Mouse (Mus musculus): ENCODE data around the gene Slc9a5. TPM values are rescaled to one million over a fixed set of nuclear protein-coding genes. Genes with fewer than 3 reads are reported as not detected.

Gene Slc9a5
- total RNA-seq, 2 experiments from 2014 or later = 0.76 to 0.99 TPM

DNA sequence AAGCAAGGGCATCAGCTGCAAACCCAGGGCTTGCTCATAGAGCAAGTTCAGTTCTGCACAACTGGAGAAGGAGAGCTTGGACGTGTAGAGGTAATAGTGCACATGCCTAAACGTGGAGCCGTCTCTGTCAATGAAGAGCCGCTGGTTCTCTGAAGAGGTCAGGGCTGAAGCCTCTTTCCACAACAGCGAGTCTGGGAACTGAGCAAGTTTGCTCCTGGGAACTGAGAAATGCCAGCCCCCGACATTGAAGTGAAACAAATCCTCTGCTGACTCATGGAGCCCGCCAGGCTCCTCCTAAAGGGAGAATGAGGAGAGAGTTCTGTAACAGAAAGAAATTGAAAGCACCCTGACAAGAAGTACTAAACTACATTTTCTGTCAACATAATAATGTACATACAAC is 59.7 kb downstream of the Slc9a5 start:
- peak; percentile 52 to 54 for DNase-seq

DNA sequence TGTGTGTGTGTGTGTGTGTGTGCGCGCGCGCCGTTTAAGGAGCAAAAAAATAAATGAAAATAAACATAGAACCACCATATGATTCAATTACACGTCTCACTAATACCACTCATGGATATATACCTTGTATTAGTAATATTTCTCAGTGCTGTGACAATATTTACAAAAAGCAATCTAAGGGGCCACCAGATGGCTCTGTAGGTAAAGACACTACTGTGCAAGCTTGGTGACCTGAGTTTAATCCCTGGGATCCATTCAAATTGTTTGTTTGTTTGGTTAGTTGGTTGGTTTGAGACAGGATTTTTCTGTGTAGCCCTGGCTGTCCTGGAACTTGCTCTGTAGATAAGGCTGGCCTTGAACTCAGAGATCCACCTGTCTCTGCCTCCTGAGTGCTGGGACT is 61.3 kb downstream of the Slc9a5 start:
- DNase-seq = no peak

DNA sequence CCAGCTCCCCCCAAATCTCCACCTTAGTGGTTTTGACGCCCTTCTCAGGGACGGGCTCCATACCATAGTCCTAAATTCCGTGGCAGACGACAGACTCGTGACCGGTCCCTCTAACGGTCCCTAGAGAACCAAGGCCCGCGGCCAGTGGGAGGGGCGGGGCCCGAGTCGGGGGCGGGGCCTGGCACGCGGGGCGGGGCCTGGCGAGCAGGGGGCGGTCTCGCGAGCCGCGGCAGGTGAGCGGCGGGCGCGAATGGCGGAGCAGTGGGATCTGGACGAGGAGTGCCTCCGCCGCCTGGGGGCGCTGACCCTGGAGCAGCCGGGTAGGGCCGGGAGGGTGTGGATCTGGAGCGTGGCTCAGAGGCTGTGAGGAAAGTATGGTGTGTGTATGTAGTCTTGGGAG is 64.7 kb downstream of the Slc9a5 start, which contains the start of the genes Kctd19 and Lrrc36:
Kctd19 (minus strand) TSS at position 112 of the 400 bp plus-strand sequence.
Lrrc36 (plus strand) TSS at position 181 of the 400 bp plus-strand sequence.
- peak; percentile 68 to 74 for DNase-seq

DNA sequence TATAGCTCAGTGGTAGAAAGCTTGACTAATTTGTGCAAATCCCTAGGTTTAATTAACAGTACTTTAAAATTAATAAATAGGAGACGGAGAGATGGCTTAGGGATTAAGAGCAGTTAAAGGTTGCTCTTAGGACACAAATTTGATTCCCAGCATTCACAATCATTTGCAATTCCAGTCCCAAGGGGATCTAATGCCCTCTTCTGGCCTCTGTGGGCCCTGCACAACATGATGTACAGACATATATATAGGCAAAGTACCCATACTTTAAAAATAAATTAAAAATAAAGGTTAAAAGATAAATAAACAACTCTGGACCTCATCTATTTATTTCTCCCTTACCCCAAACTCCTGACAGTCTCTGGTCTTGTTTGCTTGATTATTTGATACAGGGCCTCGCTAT is 70.3 kb downstream of the Slc9a5 start:
- DNase-seq = no peak

Small RNA genes within 50 kb of the gene (microRNA-seq; reads per million reads assigned to microRNA genes)
- not detected for gene Gm27320
- 2,689 reads per million, percentile 89 among the genes with 10 or more reads in this experiment for gene Mir328

Other genes starting within 250 kb of the Slc9a5 start
- not detected for gene Ces4a, start 217.0 kb upstream of the Slc9a5 start, total RNA-seq (2021)
- 100 to 1,000 TPM in 1 of 2 experiments, 10 to 100 TPM in 1; 74.1 to 104 TPM for gene Cbfb, start 178.2 kb upstream of the Slc9a5 start, total RNA-seq (2021)
- 10 to 100 TPM; 23.7 to 27.2 TPM for gene D230025D16Rik, start 123.7 kb upstream of the Slc9a5 start, total RNA-seq (2021)
- gene B3gnt9, start 93.7 kb upstream of the Slc9a5 start, total RNA-seq (2021) = 1 to 10 TPM; 2.7 to 3.0 TPM
- gene Tradd, start 84.2 kb upstream of the Slc9a5 start, total RNA-seq (2021) = 10 to 100 TPM; 15.3 to 17.9 TPM
- 1 to 10 TPM; 3.3 to 3.6 TPM for gene Fbxl8, start 84.2 kb upstream of the Slc9a5 start, total RNA-seq (2021)
- 1 to 10 TPM; 1.3 to 1.6 TPM for gene Hsf4, start 79.0 kb upstream of the Slc9a5 start, total RNA-seq (2021)
- gene Nol3, start 72.7 kb upstream of the Slc9a5 start, total RNA-seq (2021) = 1 to 10 TPM; 5.5 TPM
- 1 to 10 TPM; 2.4 to 2.8 TPM for gene 4931428F04Rik, start 59.0 kb upstream of the Slc9a5 start, total RNA-seq (2021)
- gene Exoc3l, start 52.7 kb upstream of the Slc9a5 start, total RNA-seq (2021) = 10 to 100 TPM; 19.8 to 22.0 TPM
- gene E2f4, start 51.2 kb upstream of the Slc9a5 start, total RNA-seq (2021) = 10 to 100 TPM; 36.6 to 49.5 TPM
- gene Elmo3, start 43.2 kb upstream of the Slc9a5 start, total RNA-seq (2021) = 1 to 10 TPM; 3.7 to 7.8 TPM
- gene Lrrc29, start 22.6 kb upstream of the Slc9a5 start, total RNA-seq (2021) = 1 to 10 TPM; 3.4 to 6.1 TPM
- gene Tmem208, start 22.5 kb upstream of the Slc9a5 start, total RNA-seq (2021) = 10 to 100 TPM; 61.5 to 67.0 TPM
- gene Fhod1, start 890 bp upstream of the Slc9a5 start, total RNA-seq (2021) = 10 to 100 TPM; 11.9 to 14.4 TPM
- 1 to 10 TPM in 1 of 2 experiments, under 1 TPM in 1; 0.23 to 1.4 TPM for gene Plekhg4, start 24.4 kb downstream of the Slc9a5 start, total RNA-seq (2021)
- not detected for gene Kctd19, start 64.7 kb downstream of the Slc9a5 start, total RNA-seq (2021)
- 1 to 10 TPM; 2.4 to 2.8 TPM for gene Lrrc36, start 64.7 kb downstream of the Slc9a5 start, total RNA-seq (2021)
- 10 to 100 TPM; 23.6 to 36.2 TPM for gene Tppp3, start 122.7 kb downstream of the Slc9a5 start, total RNA-seq (2021)
- gene Zdhhc1, start 148.1 kb downstream of the Slc9a5 start, total RNA-seq (2021) = 10 to 100 TPM; 16.0 to 17.7 TPM
- under 1 TPM; 0.23 to 0.66 TPM for gene Hsd11b2, start 169.9 kb downstream of the Slc9a5 start, total RNA-seq (2021)
- 100 to 1,000 TPM; 115 to 120 TPM for gene Atp6v0d1, start 217.2 kb downstream of the Slc9a5 start, total RNA-seq (2021)

All from adrenal gland, postnatal 36 days (tissue).